Mouse (Mus musculus): ENCODE data around the gene Rufy4. TPM values are rescaled to one million over a fixed set of nuclear protein-coding genes. Genes with fewer than 3 reads are reported as not detected.
A peak's percentile ranks its signal among the peaks of the same experiment; 100 is the strongest.

Gene Rufy4
- polyA plus RNA-seq, 1 experiment, result 0.42 TPM

- H3K36me3 ChIP-seq (ENCODE audit: control insufficient read depth, insufficient read depth, low read length), result no peaks in the 10 kb centered on the region
- no peaks in the 10 kb centered on the region; the same call in 1 of the 2 replicates for H3K4me1 ChIP-seq (ENCODE audit: control insufficient read depth, insufficient read depth, low read length)
- H3K4me3 ChIP-seq (ENCODE audit: control insufficient read depth, low read depth, low read length), result no peak overlapping the region
- no peak for TF ChIP-seq POLR2A (IDR thresholded peaks at IDR 0.05; ENCODE audit: control insufficient read depth, low read depth, low read length)
- TF ChIP-seq CTCF (IDR thresholded peaks at IDR 0.05; ENCODE audit: control insufficient read depth, insufficient read depth, insufficient replicate concordance, low read depth, low read length), result no peak
- no peaks in the 10 kb centered on the region for H3K27me3 ChIP-seq (ENCODE audit: control insufficient read depth, insufficient read depth, low read length)
- H3K27ac ChIP-seq (ENCODE audit: control insufficient read depth, insufficient read depth, low read depth, low read length), result no peak overlapping the region
These were observed 7.5 kb upstream of the Rufy4 start for GRCm38 (mm10) chr1:74117876-74118275.

- Histone ChIP-seq H3K4me1 (ENCODE audit: control insufficient read depth, insufficient read depth, low read length) (peaks cover 3% of the 10 kb centered on the region), H3K27ac (ENCODE audit: control insufficient read depth, insufficient read depth, low read depth, low read length) (no peak overlapping the region), H3K27me3 (ENCODE audit: control insufficient read depth, insufficient read depth, low read length) (no peaks in the 10 kb centered on the region; the same call in 1 of the 2 replicates), H3K4me3 (ENCODE audit: control insufficient read depth, low read depth, low read length) (no peak overlapping the region), H3K36me3 (ENCODE audit: control insufficient read depth, insufficient read depth, low read length) (no peaks in the 10 kb centered on the region)
- no peak for TF ChIP-seq CTCF (IDR thresholded peaks at IDR 0.05; ENCODE audit: control insufficient read depth, insufficient read depth, insufficient replicate concordance, low read depth, low read length)
- TF ChIP-seq POLR2A (IDR thresholded peaks at IDR 0.05; ENCODE audit: control insufficient read depth, low read depth, low read length), result no peak
These were observed 6.2 kb upstream of the Rufy4 start for GRCm38 (mm10) chr1:74119115-74119514.

GRCm38 (mm10) chr1:74121138-74121537 is 4.2 kb upstream of the Rufy4 start:
- TF ChIP-seq POLR2A (IDR thresholded peaks at IDR 0.05; ENCODE audit: control insufficient read depth, low read depth, low read length) (no peak), CTCF (IDR thresholded peaks at IDR 0.05; ENCODE audit: control insufficient read depth, insufficient read depth, insufficient replicate concordance, low read depth, low read length) (no peak)
- Histone ChIP-seq H3K4me3 (ENCODE audit: control insufficient read depth, low read depth, low read length) (no peak overlapping the region), H3K36me3 (ENCODE audit: control insufficient read depth, insufficient read depth, low read length) (no peaks in the 10 kb centered on the region), H3K27ac (ENCODE audit: control insufficient read depth, insufficient read depth, low read depth, low read length) (no peak overlapping the region), H3K4me1 (ENCODE audit: control insufficient read depth, insufficient read depth, low read length) (peaks cover 8% of the 10 kb centered on the region), H3K27me3 (ENCODE audit: control insufficient read depth, insufficient read depth, low read length) (no peaks in the 10 kb centered on the region; the same call in 1 of the 2 replicates)

- no peak for TF ChIP-seq POLR2A (IDR thresholded peaks at IDR 0.05; ENCODE audit: control insufficient read depth, low read depth, low read length)
- no peak for TF ChIP-seq CTCF (IDR thresholded peaks at IDR 0.05; ENCODE audit: control insufficient read depth, insufficient read depth, insufficient replicate concordance, low read depth, low read length)
- H3K4me1 ChIP-seq (ENCODE audit: control insufficient read depth, insufficient read depth, low read length), result peaks cover 8% of the 10 kb centered on the region
- no peak overlapping the region for H3K4me3 ChIP-seq (ENCODE audit: control insufficient read depth, low read depth, low read length)
- no peak overlapping the region for H3K27ac ChIP-seq (ENCODE audit: control insufficient read depth, insufficient read depth, low read depth, low read length)
- H3K36me3 ChIP-seq (ENCODE audit: control insufficient read depth, insufficient read depth, low read length), result no peaks in the 10 kb centered on the region
- H3K27me3 ChIP-seq (ENCODE audit: control insufficient read depth, insufficient read depth, low read length), result no peaks in the 10 kb centered on the region; the same call in 1 of the 2 replicates
These were observed 3.3 kb upstream of the Rufy4 start for GRCm38 (mm10) chr1:74121821-74122576.

- TF ChIP-seq POLR2A (IDR thresholded peaks at IDR 0.05; ENCODE audit: control insufficient read depth, low read depth, low read length), result no peak
- TF ChIP-seq CTCF (IDR thresholded peaks at IDR 0.05; ENCODE audit: control insufficient read depth, insufficient read depth, insufficient replicate concordance, low read depth, low read length), result no peak
- Histone ChIP-seq H3K4me1 (ENCODE audit: control insufficient read depth, insufficient read depth, low read length) (peaks cover 8% of the 10 kb centered on the region), H3K4me3 (ENCODE audit: control insufficient read depth, low read depth, low read length) (no peak overlapping the region), H3K27me3 (ENCODE audit: control insufficient read depth, insufficient read depth, low read length) (no peaks in the 10 kb centered on the region; the same call in 1 of the 2 replicates), H3K36me3 (ENCODE audit: control insufficient read depth, insufficient read depth, low read length) (no peaks in the 10 kb centered on the region), H3K27ac (ENCODE audit: control insufficient read depth, insufficient read depth, low read depth, low read length) (no peak overlapping the region)
These were observed 2.1 kb upstream of the Rufy4 start for GRCm38 (mm10) chr1:74123215-74123614.

GRCm38 (mm10) chr1:74124021-74124981 is 1.0 kb upstream of the Rufy4 start, which contains the start of gene Tns1:
Gene Tns1, minus strand, starts transcription at chr1:74124449.
- TF ChIP-seq POLR2A (IDR thresholded peaks at IDR 0.05; ENCODE audit: control insufficient read depth, low read depth, low read length), result no peak
- no peak for TF ChIP-seq CTCF (IDR thresholded peaks at IDR 0.05; ENCODE audit: control insufficient read depth, insufficient read depth, insufficient replicate concordance, low read depth, low read length)
- H3K27me3 ChIP-seq (ENCODE audit: control insufficient read depth, insufficient read depth, low read length), result no peaks in the 10 kb centered on the region; the same call in 1 of the 2 replicates
- peak within 1 kb of the TSS; percentile 4 for H3K4me3 ChIP-seq (ENCODE audit: control insufficient read depth, low read depth, low read length)
- H3K27ac ChIP-seq (ENCODE audit: control insufficient read depth, insufficient read depth, low read depth, low read length), result no peak within 1 kb of the TSS
- no peaks in the 10 kb centered on the region for H3K36me3 ChIP-seq (ENCODE audit: control insufficient read depth, insufficient read depth, low read length)
- peaks cover 8% of the 10 kb centered on the region for H3K4me1 ChIP-seq (ENCODE audit: control insufficient read depth, insufficient read depth, low read length)
